Mouse (Mus musculus) liver, adult 2 months (tissue): ENCODE measurements at regions not wholly inside any gene's neighbourhood (a gene's known extent, or its start where the extent isn't known, plus 50 kb on each side); places are given as distances from the start of the nearest gene placed in this dataset.

Source experiments
- CTCF ChIP-seq: fragments of 200-500 bp; IDR thresholded peaks from 2 replicates; pipeline ENCODE4 v1.5.1; 2011; ENCODE audit warnings: low read depth, low read length, control low read depth
- POLR2A ChIP-seq: fragments of 200-500 bp; IDR thresholded peaks from 2 replicates; pipeline ENCODE4 v1.6.1; 2011; ENCODE audit warnings: low read length, control low read depth; ENCODE audit not compliant: insufficient read depth; ENCODE audit errors: extremely low read depth

DNA sequence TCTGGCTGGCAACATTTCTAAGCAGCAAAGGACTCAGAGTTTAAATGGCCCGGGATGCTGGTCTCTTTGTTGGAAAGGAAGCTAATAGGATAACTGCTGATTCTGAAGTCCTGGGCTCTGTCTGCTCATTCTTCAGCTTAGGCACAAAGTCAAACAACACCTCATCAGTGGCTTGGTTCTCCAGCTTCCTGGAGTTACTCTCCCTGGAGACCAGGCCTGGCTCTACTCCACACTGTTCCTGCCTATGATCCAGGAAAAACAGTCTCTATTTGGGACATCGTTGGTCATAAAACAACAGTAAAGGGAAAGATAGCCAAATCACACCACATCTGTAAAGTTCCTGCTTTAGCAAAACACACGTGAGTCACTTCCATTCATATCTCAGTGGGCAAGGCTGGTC lies 271.3 kb upstream of the 9630041A04Rik start:
- TF ChIP-seq CTCF (no peak), POLR2A (no peak)
